ENCODE assay signal across 10 mouse cellular contexts in the genomic region with DNA sequence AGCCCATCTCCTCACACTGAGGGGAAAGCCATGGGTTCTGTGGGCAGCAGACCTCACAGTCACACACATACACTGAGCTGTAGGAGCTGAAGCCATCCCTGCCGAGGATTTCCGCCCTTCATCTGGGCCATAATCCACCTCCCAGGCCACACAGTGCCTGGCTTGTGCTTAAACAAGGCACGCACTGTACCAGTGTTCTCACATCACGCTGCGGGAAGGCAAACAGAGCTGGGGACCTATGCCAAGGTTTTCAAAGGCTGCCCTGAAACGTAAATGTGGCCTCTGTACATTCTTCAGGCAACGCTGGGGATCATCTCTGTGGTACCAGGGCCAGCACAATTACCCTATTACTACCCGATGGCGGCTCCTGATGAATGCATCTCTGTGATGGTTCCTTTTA.
DNase-seq lines count a peak whose midpoint lies in the region; ATAC-seq lines count a peak whose summit lies in the region.
"Had no signal": no experiment of that assay in that cellular context is flagged by ENCODE, and none has a peak within 500 bp of the region (broad histone marks: within the 10 kb centered on the region; RNA-seq: fewer than 3 reads in every experiment).

No protein-coding gene starts in this region.

- no peak overlapping the region for H3K4me3 ChIP-seq in forebrain, embryonic 12.5 days (replicated peaks)
- no peak overlapping the region for H3K4me3 ChIP-seq in hindbrain, embryonic 15.5 days
- H3K4me3 ChIP-seq in neural tube, embryonic 12.5 days: no peak overlapping the region

- no peaks in the 10 kb centered on the region for H3K9me3 ChIP-seq in forebrain, embryonic 12.5 days
- no peaks in the 10 kb centered on the region for H3K9me3 ChIP-seq in hindbrain, embryonic 15.5 days
- no peaks in the 10 kb centered on the region for H3K9me3 ChIP-seq in neural tube, embryonic 12.5 days
- H3K9me3 ChIP-seq: G1E had no signal

- ATAC-seq in forebrain, embryonic 12.5 days (ENCODE audit: low FRiP score): peak; percentile 36; the same call in 1 of the 2 replicates
- ATAC-seq in hindbrain, embryonic 15.5 days (ENCODE audit: low FRiP score, low read depth): peak; percentile 87
- peak; percentile 58; the same call in 1 of the 2 replicates for ATAC-seq in neural tube, embryonic 12.5 days (ENCODE audit: low FRiP score, low read depth)

- no peak overlapping the region for H3K4me2 ChIP-seq in forebrain, embryonic 12.5 days
- H3K4me2 ChIP-seq in hindbrain, embryonic 15.5 days: no peak overlapping the region
- no peak overlapping the region for H3K4me2 ChIP-seq in neural tube, embryonic 12.5 days (replicated peaks)

- H3K27ac ChIP-seq in forebrain, embryonic 12.5 days: peak overlapping the region; percentile 32; the same call in 1 of the 2 replicates
- H3K27ac ChIP-seq in hindbrain, embryonic 15.5 days (replicated peaks): 0 out of 2 replicates have a peak overlapping the region, but pooled peaks have one; percentile 35
- H3K27ac ChIP-seq in neural tube, embryonic 12.5 days: no peak overlapping the region

- 45% methylated on average over 9 of the region's 9 CpGs for WGBS in forebrain, embryonic 12.5 days
- 46% methylated on average over 9 of the region's 9 CpGs for WGBS in hindbrain, embryonic 15.5 days
- 56% methylated on average over 9 of the region's 9 CpGs for WGBS in neural tube, embryonic 12.5 days

- DNase-seq in left cerebral cortex, postnatal 10 days (ENCODE audit: extremely low spot score in 1 of 2, low spot score in 2 of 2): peak; percentile 19 to 29
- no peak for DNase-seq in left cerebral cortex, adult 8-10 months (ENCODE audit: low spot score in 2 of 2)
- no peak for DNase-seq in urinary bladder, postnatal 4 days (ENCODE audit: low spot score in 2 of 2)
- no peak for DNase-seq in cerebellum, adult 8-10 months
- DNase-seq: adrenal gland, adult 2 months; gastrocnemius, postnatal 25 days had no signal

- peaks cover 9% of the 10 kb centered on the region; the same call in 1 of the 2 replicates for H3K4me1 ChIP-seq in forebrain, embryonic 12.5 days
- peaks cover 6% of the 10 kb centered on the region for H3K4me1 ChIP-seq in hindbrain, embryonic 15.5 days (replicated peaks)
- peaks cover 9% of the 10 kb centered on the region for H3K4me1 ChIP-seq in neural tube, embryonic 12.5 days

- intact Hi-C loops in left cerebral cortex, postnatal 10 days (cut with DNase I): no loop called here

- H3K9ac ChIP-seq in forebrain, embryonic 12.5 days: no peak overlapping the region
- H3K9ac ChIP-seq in hindbrain, embryonic 15.5 days: no peak overlapping the region
- no peak overlapping the region for H3K9ac ChIP-seq in neural tube, embryonic 12.5 days

- 0 out of 2 replicates have a peak, but pooled peaks cover 4% of the 10 kb centered on the region for H3K27me3 ChIP-seq in forebrain, embryonic 12.5 days
- no peaks in the 10 kb centered on the region for H3K27me3 ChIP-seq in hindbrain, embryonic 15.5 days
- H3K27me3 ChIP-seq in neural tube, embryonic 12.5 days (replicated peaks): no peaks in the 10 kb centered on the region

- H3K36me3 ChIP-seq in forebrain, embryonic 12.5 days (replicated peaks): no peaks in the 10 kb centered on the region
- no peaks in the 10 kb centered on the region for H3K36me3 ChIP-seq in hindbrain, embryonic 15.5 days
- H3K36me3 ChIP-seq in neural tube, embryonic 12.5 days: no peaks in the 10 kb centered on the region
- H3K36me3 ChIP-seq: G1E had no signal

Comparison
In these comparisons a context has a peak if more than half of its experiments do, and no peak if none do; other contexts are left out.
1. DNase-seq: peak in left cerebral cortex, postnatal 10 days (2 of 2); none in left cerebral cortex, adult 8-10 months (0 of 2), urinary bladder, postnatal 4 days (0 of 2) and cerebellum, adult 8-10 months (single experiment).
2. ATAC-seq: peak in every context shown above with its lines; median percentile 87 in hindbrain, embryonic 15.5 days; 58 in neural tube, embryonic 12.5 days; 36 in forebrain, embryonic 12.5 days.